Mouse (Mus musculus) bone marrow, adult 2 months (tissue): Measurements from ENCODE around the gene Pds5b.

ENCODE experiments used
- CTCF ChIP-seq: fragments of 200-500 bp; IDR thresholded peaks from 2 replicates; pipeline ENCODE4 v1.5.1; 2011; ENCODE audit warnings: low read length, control low read depth; ENCODE audit not compliant: control insufficient read depth, insufficient read depth
- POLR2A ChIP-seq: fragments of 200-500 bp; IDR thresholded peaks from 2 replicates; pipeline ENCODE4 v1.6.1; 2011; ENCODE audit warnings: low read depth, mild to moderate bottlenecking, control low read depth, low read length, borderline replicate concordance; ENCODE audit not compliant: control insufficient read depth

DNA sequence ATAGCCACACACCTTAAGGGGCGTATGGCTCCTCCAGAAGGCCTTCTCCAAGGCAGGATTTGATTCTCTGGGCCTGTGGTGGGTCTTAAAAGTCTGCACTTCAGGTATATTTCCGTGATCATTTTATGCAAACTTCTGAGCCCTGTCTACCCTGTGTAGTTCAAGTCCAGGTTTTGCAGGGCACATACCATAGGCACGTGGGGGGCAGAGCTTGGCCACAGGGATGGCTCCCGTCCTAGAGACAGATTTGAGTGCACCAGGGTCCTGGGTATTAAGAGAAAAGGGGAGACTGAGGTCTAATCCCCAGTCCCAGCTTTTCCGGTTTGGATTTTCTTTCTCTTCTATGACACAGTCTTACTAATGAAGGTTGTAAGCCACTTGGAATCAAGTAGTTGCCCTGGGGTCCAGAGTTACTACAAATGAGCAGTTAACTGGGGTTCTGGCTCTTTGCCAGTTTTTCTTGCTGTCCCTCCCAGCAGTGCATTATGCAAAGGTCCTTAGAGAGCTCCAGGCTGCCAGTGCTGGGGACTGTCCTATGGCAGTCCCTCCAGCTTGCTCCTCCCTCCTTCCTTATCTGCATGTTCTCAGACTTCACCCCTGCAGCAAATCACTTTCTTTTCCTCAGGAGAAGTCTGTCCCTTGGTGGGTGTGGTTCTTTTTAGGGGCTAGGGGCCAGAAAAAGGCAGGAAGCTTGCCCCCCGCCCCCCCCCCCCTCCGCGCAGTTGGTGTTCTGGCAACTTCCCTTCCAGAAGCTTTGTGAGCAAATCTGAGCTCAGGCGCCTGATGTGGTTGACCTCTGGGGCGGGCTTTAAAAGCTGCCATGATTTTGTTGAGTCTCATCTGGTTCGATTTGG is 166.4 kb downstream of the Pds5b start:
- TF ChIP-seq CTCF (no peak), POLR2A (no peak)
